Mouse (Mus musculus) spleen, embryonic (tissue): ENCODE data around the gene Myh9.
"Not testable (repeated sequence)": the region's sequence is repeated elsewhere in the genome, so short reads cannot be mapped to it uniquely, and the experiment has no call there.

Experiments
- CTCF ChIA-PET: fragments of 350-600 bp; sonication (Branson Sonifier 250); formaldehyde crosslinking; loops from one replicate; lab custom pipeline; 2022; lab: Charles Lee

Gene Myh9

DNA sequence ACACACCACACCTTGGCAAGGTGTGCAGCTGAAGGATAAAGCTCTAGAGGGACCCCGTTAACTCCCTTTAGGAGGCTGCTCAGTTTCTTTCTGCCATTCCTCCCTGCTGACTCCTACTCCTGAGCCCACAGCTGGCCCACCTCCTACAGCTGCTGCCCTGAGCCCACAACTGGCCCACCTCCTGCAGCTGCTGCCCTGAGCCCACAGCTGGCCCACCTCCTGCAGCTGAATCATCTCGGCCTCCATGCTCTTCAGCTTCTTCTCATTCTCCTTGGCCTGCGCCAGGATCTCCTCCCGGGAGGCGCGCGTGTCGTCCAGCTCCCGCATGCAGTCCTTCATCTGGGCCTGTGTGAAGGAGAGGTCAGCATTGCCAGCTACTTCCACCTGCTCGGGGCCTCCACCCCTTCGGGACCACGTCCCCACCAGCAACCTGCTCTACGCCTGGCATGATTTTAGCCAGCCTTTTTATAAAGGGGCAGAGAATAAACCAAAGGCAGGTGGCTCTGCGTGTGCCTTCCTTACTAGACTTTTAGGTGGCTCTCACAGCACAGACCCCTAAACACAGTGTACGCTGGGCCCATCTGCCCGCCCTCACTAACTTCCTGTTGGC is 76.4 kb downstream of the Myh9 start:
- CTCF ChIA-PET = no interaction called here

DNA sequence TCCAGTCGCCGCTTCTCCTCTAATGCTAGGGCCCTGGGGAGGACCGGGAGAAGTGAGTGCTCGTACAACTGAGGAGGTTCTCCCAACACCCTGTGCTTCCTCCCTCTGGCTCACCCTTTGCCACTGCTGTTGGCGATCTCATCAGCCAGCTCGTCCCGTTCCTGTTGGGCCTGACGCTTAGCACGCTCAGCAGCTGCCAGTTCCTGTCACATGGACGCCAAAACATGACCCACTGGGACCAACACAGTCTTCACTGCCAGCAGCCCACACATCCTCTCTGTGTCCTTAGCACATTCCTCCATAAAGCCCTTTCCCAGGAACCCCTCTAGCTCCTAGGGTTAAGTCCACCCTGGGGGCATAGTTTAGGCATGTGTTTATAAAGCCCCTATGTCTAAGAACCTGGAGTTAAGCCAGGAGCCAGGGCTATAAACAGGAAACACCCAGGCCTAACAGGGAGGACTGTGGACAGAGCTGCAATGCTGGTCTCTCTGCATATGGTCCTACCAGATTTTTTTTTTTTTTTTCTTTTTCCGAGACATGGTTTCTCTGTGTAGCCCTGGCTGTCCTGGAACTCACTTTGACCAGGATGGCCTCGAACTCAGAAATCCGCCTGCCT is 77.5 kb downstream of the Myh9 start:
- CTCF ChIA-PET = no interaction called here

DNA sequence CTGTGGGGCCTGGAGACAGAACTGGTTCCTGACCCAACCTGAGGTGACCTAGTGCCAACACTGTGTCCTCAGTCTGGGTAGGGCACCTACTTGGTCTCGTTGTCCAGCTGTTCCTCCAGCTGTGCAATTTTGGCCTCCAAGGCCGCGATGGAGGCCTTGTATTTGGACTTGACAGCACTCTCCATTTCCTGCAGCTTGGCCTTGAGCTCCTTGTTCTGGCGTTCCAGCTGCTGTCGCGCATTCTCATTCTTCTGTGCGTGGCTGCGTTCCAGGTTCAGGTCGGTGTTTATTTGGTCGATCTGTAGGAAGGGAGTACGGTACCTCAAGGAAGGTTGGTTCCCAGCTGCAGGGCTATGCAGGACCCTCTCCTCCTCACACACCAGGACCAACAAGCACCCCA is 78.3 kb downstream of the Myh9 start:
- CTCF ChIA-PET = interaction anchor here (0.6 kb wide), 1 partner anchor 1084 kb away, joined by 4 read pairs; no protein-coding TSS in a partner anchor

DNA sequence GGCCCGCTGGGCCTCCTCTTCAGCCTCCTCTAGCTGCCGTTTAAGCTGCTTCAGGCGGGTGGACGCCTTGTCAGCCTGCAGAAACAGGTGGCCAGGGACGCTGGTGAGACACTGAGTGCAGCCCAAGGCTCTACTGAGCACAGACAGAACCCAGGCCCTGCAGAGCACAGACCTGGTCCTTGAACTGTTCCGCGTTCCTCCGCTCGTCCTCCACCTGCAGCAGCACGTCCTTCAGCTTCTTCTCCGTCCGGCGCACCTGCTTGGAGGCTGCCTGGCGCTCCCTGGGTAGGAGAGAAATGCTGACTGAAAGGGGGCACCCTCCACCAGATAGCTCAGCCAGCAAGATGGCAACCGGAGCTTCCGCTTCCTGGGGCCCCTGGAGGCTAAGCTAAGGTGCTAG is 78.9 kb downstream of the Myh9 start:
- CTCF ChIA-PET = interaction anchor here (1.2 kb wide), 1 partner anchor 13 kb away, joined by 3 read pairs; no protein-coding TSS in a partner anchor

DNA sequence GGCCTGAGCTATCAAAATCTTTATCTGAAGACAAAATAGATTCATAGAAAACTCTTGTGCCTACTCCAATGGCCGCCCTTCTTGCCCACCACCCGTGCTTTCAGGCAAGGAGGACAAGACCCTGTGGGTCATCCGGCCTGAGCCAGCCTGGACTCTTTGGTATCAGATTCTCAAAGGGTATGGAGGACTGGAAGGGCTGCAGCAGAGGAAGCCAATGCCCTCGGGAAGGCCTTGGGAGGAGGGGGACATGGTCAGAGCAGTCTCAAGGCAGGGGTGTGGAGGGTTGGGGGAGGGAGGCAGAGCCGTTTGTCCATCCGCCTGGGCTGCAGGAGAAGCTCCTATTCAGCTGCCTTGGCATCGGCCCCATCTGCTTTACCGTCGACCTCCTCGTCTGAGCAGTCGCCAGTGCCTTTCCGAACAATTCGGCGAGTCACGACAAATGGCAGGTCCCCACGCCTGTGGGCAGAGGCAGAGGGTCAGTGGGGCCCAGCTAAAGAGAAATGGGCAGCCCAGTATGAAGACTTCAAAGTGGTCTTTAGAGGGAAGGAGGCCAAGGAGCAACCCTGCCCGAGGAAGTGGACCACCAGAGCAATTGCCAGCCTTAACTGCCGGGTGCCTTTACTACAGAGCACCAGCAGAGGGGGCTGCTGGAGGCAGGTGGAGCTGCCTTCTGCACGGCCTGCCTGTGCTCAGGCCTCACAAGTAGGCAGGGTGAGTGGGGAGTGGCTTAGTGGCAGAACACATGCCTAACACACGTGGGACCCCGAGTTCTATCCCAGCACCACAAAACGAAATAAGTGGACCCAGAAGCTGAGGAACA is 80.2 kb downstream of the Myh9 start:
- CTCF ChIA-PET = interaction anchor here (0.5 to 1.2 kb wide), 5 partner anchors 13 to 128 kb away, joined by 3 read pairs; no protein-coding TSS in a partner anchor

DNA sequence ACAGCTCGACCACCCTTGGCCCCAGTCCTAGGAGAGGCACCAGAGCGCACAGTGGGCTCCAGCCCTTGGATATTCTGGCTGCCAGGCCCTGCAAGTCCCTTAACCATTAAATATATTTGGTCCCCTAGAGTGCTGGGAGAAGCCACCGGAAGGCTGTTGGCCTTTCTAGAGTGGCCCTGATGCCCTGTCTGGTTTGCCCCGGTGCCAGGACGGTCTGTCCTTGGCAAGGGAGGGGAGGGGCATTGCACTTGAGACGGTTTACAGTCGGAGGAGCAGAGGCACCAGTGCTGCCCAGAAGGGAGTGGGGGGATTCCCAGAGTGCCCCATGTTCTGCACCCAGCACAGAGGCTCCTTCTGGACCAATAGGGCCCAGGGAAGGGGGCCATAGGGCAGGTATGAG is 80.9 kb downstream of the Myh9 start:
- CTCF ChIA-PET = interaction anchor here (0.6 to 1.4 kb wide), 3 partner anchors 8 to 14 kb away, joined by 3 to 18 read pairs (median 3); no protein-coding TSS in a partner anchor

DNA sequence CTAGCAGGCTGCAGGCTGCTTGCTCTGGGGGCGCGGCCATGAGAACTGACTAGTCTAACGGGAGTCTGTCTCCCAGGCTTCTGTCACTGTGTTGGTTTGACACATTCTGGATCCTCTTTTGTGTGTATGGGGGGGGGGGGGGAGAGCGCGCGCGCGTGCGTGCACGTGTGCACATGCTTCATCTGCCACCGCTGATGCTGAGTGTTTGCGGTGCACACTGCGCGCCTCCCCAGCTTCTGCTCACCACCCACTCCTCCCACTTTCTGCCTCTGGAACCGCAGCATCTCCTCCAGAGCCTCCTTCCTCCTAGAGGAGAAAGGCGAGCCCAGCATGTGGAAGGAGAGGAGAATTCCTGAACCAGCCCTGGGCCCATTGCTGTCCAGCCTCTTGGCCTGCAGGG is 81.9 kb downstream of the Myh9 start:
- CTCF ChIA-PET = interaction anchor here (0.6 to 1.4 kb wide), 5 partner anchors 9 to 427 kb away, joined by 3 to 18 read pairs (median 7); no protein-coding TSS in a partner anchor

DNA sequence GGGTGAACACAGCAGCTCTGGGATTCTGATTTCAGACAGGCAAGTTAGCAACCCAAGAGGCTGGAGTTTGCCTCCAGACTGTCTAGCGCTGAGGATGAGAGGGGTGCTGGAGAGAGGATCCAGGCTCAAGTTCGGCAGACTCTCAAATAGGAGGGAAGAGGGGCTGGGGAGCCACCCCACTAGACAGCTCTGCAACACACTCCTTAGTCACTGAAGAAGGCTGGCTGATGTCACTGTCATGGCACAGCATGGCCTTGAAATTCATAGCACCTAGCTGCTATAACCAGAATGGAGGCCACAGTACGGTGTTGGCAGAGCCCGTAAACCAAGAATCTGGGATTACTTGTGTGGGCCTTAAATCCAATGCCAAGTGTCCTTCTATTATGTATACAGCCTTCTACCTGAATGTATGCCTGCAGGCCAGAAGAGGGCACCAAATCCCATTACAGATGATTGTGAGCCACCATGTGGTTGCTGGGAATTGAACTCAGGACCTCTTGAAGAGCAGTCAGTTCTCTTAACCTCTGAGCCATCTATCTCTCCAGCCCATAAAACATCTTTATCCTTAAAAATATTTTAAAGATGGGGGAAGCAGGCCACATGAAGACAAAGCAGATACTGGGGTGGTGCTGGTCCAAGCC is 84.3 kb downstream of the Myh9 start:
- CTCF ChIA-PET = interaction anchor here (1.3 kb wide), 1 partner anchor 13 kb away, joined by 6 read pairs; no protein-coding TSS in a partner anchor

DNA sequence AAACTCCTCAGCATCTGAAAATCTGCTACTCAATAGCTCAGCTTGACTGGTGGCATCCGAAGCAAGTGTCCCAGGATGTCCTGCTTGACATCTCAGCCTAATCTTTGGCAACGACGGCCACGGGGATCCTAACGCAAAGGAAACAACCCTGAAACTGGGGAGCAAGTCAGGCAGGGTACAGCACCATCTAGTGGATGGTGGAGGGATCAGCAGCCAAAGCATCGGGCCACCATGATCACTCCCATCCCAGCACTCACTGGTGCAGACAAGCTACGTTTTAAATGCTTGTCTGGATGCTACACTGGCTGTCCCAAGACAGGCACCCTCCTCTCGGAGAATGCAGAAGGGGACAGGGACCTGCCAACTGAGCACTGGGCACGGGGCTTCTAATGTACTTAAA is 85.1 kb downstream of the Myh9 start, which contains the start of gene Apol8:
Gene Apol8, minus strand, starts transcription at position 156 of the 400 bp plus-strand sequence.
- CTCF ChIA-PET = interaction anchor here (0.7 to 1.3 kb wide), 2 partner anchors 14 to 60 kb away, joined by 3 to 6 read pairs; no protein-coding TSS in a partner anchor

DNA sequence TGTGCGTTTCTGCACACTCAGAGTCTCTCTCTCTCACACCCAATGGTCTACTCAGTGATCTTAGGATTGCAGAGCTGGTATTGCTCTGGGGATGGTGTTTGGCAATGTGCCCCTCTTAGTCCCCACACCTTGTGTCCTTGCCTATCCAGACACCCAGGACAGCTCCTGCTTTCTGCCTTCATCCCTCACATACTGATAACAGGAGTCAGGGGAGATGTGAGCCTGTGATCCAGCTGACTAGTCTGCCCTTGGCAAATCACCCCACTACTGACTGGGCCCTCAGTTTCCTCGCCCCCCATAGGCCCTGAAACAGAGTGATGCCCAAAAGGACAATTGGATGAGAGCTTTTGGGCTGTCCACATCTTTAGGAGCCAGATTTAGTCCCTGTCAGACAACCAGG is 85.9 kb downstream of the Myh9 start:
- CTCF ChIA-PET = interaction anchor here (0.7 kb wide), 1 partner anchor 147 kb away, joined by 3 read pairs; no protein-coding TSS in a partner anchor

DNA sequence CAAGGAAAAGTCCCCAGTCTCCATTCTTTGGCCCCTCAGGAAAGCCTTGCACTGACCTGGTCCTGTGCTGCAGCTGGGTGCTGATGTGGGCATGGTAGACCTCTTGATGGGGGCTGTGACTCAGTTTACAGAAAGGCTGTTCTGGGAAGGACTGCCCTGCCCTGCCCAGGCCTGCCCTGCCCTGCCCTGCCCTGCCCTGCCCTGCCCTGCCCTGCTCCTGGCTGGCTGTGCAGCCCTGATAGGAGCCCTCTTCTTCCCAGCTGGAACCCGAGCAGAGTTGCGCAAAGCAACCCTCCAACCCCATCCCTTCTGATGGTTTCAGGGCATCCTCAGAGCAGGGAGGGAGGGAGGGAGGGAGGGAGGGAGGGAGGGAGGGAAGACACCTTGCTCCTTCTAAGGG is 86.8 kb downstream of the Myh9 start:
- CTCF ChIA-PET = no interaction called here

DNA sequence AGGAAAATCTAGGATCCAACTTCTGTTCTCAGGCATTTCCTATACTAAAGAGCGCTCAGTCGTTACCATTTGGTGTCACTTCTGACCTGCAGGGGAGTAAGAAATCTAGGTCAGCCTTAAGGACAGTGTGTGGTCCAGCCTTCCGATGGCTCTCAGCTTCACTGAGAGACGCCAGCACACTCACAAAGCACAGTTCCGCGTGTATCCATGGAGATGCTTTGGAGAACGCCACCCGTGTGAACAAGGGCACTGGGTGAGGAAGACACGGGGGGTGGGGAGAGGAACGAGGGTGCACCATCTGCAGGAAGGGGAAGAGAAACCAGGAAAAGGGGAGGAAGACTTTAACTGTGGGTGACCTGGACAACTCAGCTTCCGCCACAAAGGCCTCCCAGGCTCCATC is 89.5 kb downstream of the Myh9 start:
- CTCF ChIA-PET = no interaction called here

DNA sequence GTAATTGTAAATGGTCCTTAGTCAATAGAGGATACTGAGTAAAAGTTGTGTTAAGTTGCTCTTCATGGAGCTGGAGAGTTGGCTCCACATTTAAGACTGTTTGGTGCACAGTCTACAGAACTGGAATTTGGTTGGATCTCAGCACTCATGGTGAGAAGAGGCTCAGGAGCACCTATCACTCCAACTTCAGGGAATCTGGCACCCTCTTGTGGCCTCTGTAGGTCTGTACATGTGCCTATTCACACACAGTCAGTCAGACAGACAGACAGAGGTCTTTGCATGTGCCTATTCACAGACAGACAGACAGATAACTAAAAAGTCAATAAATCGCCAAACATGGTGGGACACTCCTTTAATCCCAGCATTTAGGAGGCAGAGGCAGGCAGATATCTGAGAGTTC is 91.5 kb downstream of the Myh9 start:
- CTCF ChIA-PET = no interaction called here

DNA sequence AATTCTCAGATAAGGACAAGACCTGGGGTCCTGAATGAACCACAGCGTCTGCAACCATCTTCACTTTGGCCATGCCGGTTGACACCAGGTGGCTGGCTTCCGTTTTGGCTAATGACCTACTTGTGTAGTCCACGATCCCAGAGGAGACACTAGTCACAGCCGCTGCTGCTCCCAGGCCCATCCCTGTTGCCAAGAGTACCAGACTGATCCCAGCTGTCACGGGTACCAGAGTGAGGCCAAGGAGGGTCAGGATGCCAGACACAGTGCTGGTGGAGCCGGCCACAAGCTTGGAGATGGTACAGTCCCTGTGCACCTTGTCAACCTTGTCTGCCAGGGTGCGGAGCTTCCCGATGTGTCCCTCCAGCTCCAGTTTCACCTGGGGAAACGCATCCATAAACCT is 92.3 kb downstream of the Myh9 start:
- CTCF ChIA-PET = interaction anchor here (0.6 to 0.7 kb wide), 2 partner anchors 17 to 1564 kb away, joined by 3 to 4 read pairs; no protein-coding TSS in a partner anchor

DNA sequence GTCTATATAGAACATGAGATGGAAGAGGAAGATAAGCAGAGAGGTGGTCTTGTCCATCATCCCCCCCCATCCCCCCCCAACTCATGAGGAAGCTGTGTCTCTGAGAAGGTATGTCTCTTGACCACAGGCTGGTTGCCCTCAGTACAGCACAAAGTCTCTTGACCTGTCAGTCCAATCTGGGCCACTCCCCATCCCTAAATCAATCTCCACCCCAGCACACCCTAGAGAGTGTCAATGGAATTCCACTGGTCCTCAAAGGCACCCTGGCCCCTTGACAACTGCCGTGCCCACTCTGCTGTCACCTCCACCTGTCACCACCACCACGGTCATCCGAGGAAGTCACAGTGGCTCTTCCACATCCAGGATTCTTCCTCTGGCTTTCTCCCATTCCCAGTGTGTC is 93.6 kb downstream of the Myh9 start:
- CTCF ChIA-PET = no interaction called here

DNA sequence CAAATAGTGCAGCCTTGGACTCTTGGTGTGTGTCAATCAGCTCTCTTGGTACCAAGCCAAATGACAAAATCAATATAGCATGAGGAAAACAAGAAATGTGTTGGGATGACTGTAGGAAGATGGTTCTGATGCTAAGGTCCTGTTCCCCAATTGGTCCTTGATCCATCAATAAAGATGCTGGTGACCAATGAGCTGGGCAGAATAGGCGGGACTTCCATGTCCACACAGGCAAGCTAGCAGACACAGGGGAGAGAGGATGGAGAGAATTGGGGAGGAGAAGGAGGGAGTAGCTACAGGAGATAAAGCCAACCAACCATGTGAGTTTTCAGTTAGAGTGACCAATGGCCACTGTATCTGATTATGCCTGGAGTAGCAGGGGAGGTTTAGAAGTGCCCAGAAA is 95.6 kb downstream of the Myh9 start:
- CTCF ChIA-PET = no interaction called here

DNA sequence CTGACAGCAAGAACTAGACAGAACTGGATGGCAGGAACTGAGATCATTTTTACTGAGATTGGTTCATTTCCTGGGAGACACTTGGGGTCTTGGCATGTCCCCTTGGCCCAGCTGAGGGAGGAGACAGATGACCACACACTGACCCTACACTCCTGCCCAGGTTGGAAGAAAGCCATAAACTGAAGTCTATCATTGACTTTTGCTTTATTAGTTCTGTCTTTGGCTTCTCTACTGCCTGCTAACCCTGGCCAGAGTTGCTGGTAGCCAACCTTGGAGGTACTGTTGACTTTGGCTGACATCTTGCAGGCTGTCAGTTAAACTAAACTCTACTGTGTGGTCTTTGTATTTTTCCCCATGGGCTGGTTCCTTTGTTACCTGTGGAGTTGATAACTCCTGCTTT is 96.9 kb downstream of the Myh9 start:
- CTCF ChIA-PET = interaction anchor here (0.7 kb wide), 1 partner anchor 17 kb away, joined by 3 read pairs; no protein-coding TSS in a partner anchor

DNA sequence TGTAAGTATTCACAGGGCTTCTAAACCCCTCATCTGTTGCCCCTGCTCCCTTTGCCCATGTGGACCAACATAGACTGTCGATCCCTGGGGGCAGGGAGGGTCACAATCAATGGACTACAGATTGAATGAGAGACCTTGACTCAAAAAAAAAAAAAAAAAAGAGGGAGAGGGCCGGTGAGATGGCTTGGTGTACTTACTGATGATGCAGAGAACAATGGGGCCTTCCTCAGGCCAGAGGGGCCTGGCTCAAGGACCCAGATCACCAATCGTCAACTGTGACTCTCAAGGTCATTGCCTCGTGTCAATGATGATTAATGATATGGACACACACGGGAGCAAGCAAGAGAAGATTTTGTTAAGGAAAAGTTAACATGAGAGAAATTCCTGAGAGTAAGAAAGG is 97.3 kb downstream of the Myh9 start:
- CTCF ChIA-PET = interaction anchor here (0.7 kb wide), 1 partner anchor 17 kb away, joined by 3 read pairs; no protein-coding TSS in a partner anchor

DNA sequence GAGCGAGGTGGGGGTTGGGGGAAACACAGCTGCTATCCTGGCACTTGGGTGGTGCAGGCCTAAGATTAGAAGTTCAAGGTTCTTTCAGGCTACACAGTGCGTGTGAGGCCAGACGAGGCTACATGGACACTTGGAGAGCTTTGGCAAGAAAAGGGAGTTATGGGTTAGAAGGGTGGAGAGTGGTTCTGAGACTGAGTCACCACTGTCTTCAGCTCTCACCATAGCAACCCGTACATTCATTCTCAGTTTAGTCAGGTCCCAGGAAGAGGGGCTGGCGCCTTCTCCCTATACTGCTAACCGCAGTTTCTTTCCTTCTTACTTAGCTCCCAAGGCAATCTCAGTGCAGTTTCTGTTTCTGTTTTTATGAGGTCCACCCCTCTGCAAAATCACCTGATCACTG is 100.4 kb downstream of the Myh9 start:
- CTCF ChIA-PET = not testable (repeated sequence)

DNA sequence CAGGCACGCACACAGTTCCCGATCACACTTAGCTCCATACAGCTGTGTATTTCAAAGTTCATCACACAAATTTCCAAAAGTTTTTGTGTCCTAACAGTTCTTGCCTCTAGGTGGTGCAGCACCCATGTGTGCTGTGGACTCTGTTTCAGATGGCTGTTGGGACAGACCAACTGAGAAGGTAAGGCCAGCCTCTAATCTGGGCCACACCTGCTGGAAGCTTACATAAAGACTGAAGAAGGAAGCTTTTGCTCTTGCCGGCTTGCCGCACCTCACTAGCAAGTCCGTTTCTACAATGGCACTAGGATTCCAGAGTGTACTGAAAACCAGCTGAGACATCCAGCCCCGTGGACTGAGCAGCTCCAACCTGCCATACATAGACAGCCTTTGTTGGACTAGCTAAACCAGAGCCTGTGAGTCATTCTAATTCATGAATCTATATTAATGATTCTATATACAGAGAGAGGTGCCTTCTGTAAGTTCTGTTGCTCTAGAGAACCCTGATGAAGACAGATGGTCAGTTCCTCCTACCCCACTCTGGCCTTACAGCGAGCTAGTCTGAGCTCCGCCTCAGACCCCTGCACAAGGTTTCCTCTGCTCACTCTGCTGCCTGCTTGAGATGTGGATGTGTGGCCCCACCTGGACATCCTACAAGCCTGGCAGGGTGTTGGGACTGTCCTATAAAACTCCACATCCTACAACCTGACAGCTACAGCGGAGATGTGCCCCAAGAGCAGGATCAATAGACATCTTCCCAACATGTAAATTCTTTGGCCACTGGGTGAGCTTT is 101.3 kb downstream of the Myh9 start:
- CTCF ChIA-PET = no interaction called here
